Mouse (Mus musculus) adrenal gland, postnatal 10 days (tissue): Measurements from ENCODE around the gene Gckr. TPM values are rescaled to one million over a fixed set of nuclear protein-coding genes. Genes with fewer than 3 reads are reported as not detected.
A peak's percentile ranks its signal among the peaks of the same experiment; 100 is the strongest.

Experiments used
- DNase-seq: peaks from one replicate; pipeline ENCODE4 v3.0.0; 2021; ENCODE audit warnings: mixed read lengths
- long read RNA-seq, 2 experiments: library from polyadenylated mRNA; stranded (forward); transcript quantifications; one replicate each; pipeline ENCODE4 v2.0.0; 2021
- total RNA-seq, 2 experiments: library from RNA; stranded (reverse); gene quantifications; 2 replicates each; pipeline ENCODE4 v1.2.3; 2021

Gckr gene
- 10 to 100 TPM; 14.5 to 32.1 TPM for total RNA-seq
- long read RNA-seq, experiment 1, transcript Gckr-202 (19 exons, 2,272 nt), result major isoform, 25 of 37 reads
- long read RNA-seq, experiment 1, partial matches to known transcripts, result 7 of 37 reads
- long read RNA-seq, experiment 1, other reads (novel, unspliced or antisense), result 5 of 37 reads
- long read RNA-seq, experiment 2, partial matches to known transcripts, result 1 of 1 reads
- long read RNA-seq, experiment 2, other reads (novel, unspliced or antisense), result 0 of 1 reads

GRCm38 (mm10) chr5:31297047-31297757, at the start of gene Gckr:
Gene Gckr (plus strand): TSS chr5:31297443.
- DNase-seq, result no peak

GRCm38 (mm10) chr5:31250716-31251115, 46.5 kb upstream of the Gckr start:
- DNase-seq, result no peak

GRCm38 (mm10) chr5:31251541-31252101, 45.6 kb upstream of the Gckr start, which contains the start of gene Krtcap3:
Gene Krtcap3 (plus strand): TSS chr5:31251691.
- DNase-seq, result no peak

GRCm38 (mm10) chr5:31252151-31252550, 45.1 kb upstream of the Gckr start:
- no peak for DNase-seq

- DNase-seq, result no peak
These were observed 44.3 kb upstream of the Gckr start for GRCm38 (mm10) chr5:31252795-31253545.

GRCm38 (mm10) chr5:31253806-31254205, 43.4 kb upstream of the Gckr start:
- DNase-seq, result no peak

GRCm38 (mm10) chr5:31254452-31254851, 42.8 kb upstream of the Gckr start:
- DNase-seq, result peak; percentile 68

- DNase-seq, result no peak
These were observed 42.3 kb upstream of the Gckr start for GRCm38 (mm10) chr5:31254901-31255300.

- no peak for DNase-seq
These were observed 41.9 kb upstream of the Gckr start for GRCm38 (mm10) chr5:31255381-31255780.

- DNase-seq, result no peak
These were observed 41.3 kb upstream of the Gckr start for GRCm38 (mm10) chr5:31255971-31256370.

GRCm38 (mm10) chr5:31257616-31258015, 39.6 kb upstream of the Gckr start:
- DNase-seq, result no peak

- DNase-seq, result no peak
These were observed 31.1 kb upstream of the Gckr start for GRCm38 (mm10) chr5:31266101-31266500.

- no peak for DNase-seq
These were observed 29.6 kb upstream of the Gckr start for GRCm38 (mm10) chr5:31267686-31268085.

- DNase-seq, result no peak
These were observed 24.2 kb upstream of the Gckr start for GRCm38 (mm10) chr5:31273018-31273417.

- DNase-seq, result no peak
These were observed 17.8 kb upstream of the Gckr start for GRCm38 (mm10) chr5:31279245-31279988.

GRCm38 (mm10) chr5:31288225-31288624, 9.0 kb upstream of the Gckr start:
- no peak for DNase-seq

- DNase-seq, result no peak
These were observed 8.6 kb upstream of the Gckr start for GRCm38 (mm10) chr5:31288655-31289054.

- DNase-seq, result no peak
These were observed 7.5 kb upstream of the Gckr start for GRCm38 (mm10) chr5:31289626-31290230.

- DNase-seq, result peak; percentile 97
These were observed 6.5 kb upstream of the Gckr start, which contains the start of gene Ift172 for GRCm38 (mm10) chr5:31290521-31291360. Gene Ift172 (minus strand): TSS chr5:31291116.

- no peak for DNase-seq
These were observed 5.9 kb upstream of the Gckr start for GRCm38 (mm10) chr5:31291361-31291688.
